Mouse (Mus musculus): ENCODE results near the gene Mindy4. TPM values are rescaled to one million over a fixed set of nuclear protein-coding genes. Genes with fewer than 3 reads are reported as not detected.

Mindy4 gene
- polyA plus RNA-seq, 1 experiment from 2014 or later: 18.6 TPM

DNA sequence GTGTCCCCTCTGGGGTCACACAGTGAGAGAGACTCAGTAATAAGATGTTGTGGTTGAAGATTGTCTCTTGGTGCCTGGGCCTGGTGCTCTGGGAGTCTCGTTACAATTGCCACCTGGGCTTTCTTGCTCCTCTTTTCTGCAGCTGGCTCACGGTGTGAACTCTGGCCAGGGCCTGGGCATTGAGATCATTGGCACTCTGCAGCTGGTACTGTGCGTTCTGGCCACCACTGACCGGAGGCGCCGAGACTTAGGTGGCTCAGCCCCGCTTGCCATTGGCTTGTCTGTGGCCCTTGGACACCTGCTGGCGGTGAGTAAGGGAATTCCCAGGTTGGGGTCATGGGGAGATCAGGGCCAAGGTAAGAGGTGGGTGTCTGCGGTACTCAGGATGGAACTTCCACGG lies 142.1 kb downstream of the Mindy4 start:
- Histone ChIP-seq H3K9me3 (ENCODE audit: control insufficient read depth, low read length) (0 out of 2 replicates have a peak, but pooled peaks cover 2% of the 10 kb centered on the region), H3K4me3 (ENCODE audit: low read length) (no peak overlapping the region), H3K4me1 (replicated peaks; ENCODE audit: control insufficient read depth, insufficient read depth, low read length) (peaks cover 37% of the 10 kb centered on the region), H3K27me3 (ENCODE audit: control insufficient read depth, insufficient read depth, low read depth, low read length) (no peaks in the 10 kb centered on the region), H3K4me2 (ENCODE audit: low read depth, low read length) (no peak overlapping the region), H3K9ac (ENCODE audit: low read length) (no peak overlapping the region), H3K27ac (ENCODE audit: low read length) (no peak overlapping the region), H3K36me3 (ENCODE audit: control insufficient read depth, insufficient read depth, low read length) (no peaks in the 10 kb centered on the region)
- ATAC-seq (ENCODE audit: low read depth): no peak
- WGBS: 88% methylated on average over 10 of the region's 10 CpGs

DNA sequence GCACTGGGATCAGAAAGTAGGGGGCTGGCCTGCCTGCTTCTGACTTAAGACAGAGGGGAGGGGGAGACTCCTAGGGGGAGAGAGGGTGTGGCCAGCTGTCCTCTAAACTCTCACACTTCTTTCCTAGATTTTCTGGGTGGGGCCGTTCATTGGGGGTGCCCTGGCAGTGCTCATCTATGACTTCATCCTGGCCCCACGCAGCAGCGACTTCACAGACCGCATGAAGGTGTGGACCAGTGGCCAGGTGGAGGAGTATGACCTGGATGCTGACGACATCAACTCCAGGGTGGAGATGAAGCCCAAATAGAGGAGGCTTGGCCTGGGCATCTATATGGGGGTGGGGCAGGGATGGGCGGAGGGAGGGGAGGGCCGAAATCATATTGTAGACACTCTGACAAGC lies 143.3 kb downstream of the Mindy4 start:
- no peak overlapping the region for H3K27ac ChIP-seq (ENCODE audit: low read length)
- H3K9ac ChIP-seq (ENCODE audit: low read length): no peak overlapping the region
- no peak overlapping the region for H3K4me3 ChIP-seq (ENCODE audit: low read length)
- 0 out of 2 replicates have a peak, but pooled peaks cover 2% of the 10 kb centered on the region for H3K9me3 ChIP-seq (ENCODE audit: control insufficient read depth, low read length)
- no peaks in the 10 kb centered on the region for H3K27me3 ChIP-seq (ENCODE audit: control insufficient read depth, insufficient read depth, low read depth, low read length)
- peaks cover 26% of the 10 kb centered on the region for H3K4me1 ChIP-seq (replicated peaks; ENCODE audit: control insufficient read depth, insufficient read depth, low read length)
- 69% methylated on average over 7 of the region's 7 CpGs for WGBS
- H3K4me2 ChIP-seq (ENCODE audit: low read depth, low read length): no peak overlapping the region
- no peaks in the 10 kb centered on the region for H3K36me3 ChIP-seq (ENCODE audit: control insufficient read depth, insufficient read depth, low read length)
- ATAC-seq (ENCODE audit: low read depth): no peak

DNA sequence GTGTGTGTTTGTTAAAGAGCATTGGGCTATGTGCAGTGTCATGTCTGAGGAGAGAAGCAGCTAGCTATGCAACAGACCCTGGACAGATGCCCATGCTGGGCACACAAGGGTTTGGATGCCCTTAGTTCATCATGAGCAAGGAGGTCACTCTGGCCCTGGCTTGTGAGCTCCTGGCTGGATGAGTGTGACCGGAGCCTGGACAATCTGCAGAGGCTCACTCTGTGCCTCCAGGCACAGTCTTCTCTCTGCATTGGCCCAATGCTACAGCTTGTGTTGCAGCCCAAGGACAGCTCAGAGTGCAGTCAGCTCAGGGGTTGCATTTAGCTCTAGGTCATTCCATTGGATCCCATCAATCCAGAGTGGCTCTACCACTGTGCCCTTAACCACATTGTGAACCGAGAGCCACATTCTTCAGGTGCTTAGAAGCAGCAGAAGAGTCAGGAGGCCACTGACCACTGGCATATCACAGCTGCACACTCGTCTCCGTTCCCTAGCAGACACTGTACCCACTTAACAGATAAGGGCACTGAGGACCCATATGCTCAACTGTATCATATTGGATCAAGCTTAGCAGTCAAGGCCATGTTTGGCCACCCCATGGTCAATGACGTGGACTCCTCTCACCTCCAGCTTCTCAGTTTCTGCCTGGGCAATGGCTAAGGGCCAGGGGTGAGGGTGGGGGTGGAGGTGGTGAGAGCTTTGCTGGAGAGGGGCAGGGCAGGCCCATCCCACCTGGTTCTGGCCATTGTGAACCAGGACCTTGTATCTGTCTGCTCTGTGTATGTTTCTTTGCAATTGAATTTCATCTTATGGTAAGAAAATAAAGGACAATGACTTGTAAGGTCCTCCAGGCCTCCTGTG lies 144.8 kb downstream of the Mindy4 start:
- no peak for ATAC-seq (ENCODE audit: low read depth)
- Histone ChIP-seq H3K4me1 (replicated peaks; ENCODE audit: control insufficient read depth, insufficient read depth, low read length) (peaks cover 13% of the 10 kb centered on the region), H3K27me3 (ENCODE audit: control insufficient read depth, insufficient read depth, low read depth, low read length) (no peaks in the 10 kb centered on the region), H3K9me3 (ENCODE audit: control insufficient read depth, low read length) (0 out of 2 replicates have a peak, but pooled peaks cover 2% of the 10 kb centered on the region), H3K4me3 (ENCODE audit: low read length) (no peak overlapping the region), H3K36me3 (ENCODE audit: control insufficient read depth, insufficient read depth, low read length) (no peaks in the 10 kb centered on the region), H3K9ac (ENCODE audit: low read length) (no peak overlapping the region), H3K27ac (ENCODE audit: low read length) (no peak overlapping the region), H3K4me2 (ENCODE audit: low read depth, low read length) (no peak overlapping the region)
- 89% methylated on average over 5 of the region's 5 CpGs for WGBS

DNA sequence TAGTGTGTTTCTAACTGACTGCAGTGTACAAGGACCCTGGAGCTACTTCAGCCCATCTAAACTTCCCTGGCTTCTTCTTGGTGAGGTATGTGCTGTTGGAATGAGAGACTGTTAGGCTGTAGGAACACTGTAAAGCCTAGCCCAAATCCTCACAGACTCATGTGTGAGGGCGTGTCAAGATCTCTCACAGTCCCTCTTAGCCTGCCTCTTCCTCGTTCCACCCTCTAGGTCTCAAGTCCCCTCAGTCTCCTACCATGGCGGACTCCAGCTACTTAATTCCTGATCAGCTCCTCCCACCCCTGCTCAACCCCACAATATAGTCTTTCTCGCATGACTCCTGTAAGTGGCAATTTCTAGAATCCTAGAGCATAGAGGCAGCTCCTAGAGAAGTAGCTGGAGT lies 146.0 kb downstream of the Mindy4 start:
- H3K4me3 ChIP-seq (ENCODE audit: low read length): no peak overlapping the region
- no peak overlapping the region for H3K4me2 ChIP-seq (ENCODE audit: low read depth, low read length)
- H3K9me3 ChIP-seq (ENCODE audit: control insufficient read depth, low read length): 0 out of 2 replicates have a peak, but pooled peaks cover 2% of the 10 kb centered on the region
- ATAC-seq (ENCODE audit: low read depth): peak; percentile 77
- H3K9ac ChIP-seq (ENCODE audit: low read length): no peak overlapping the region
- H3K4me1 ChIP-seq (replicated peaks; ENCODE audit: control insufficient read depth, insufficient read depth, low read length): peaks cover 6% of the 10 kb centered on the region
- peak overlapping the region; percentile 27; the same call in 1 of the 2 replicates for H3K27ac ChIP-seq (ENCODE audit: low read length)
- H3K36me3 ChIP-seq (ENCODE audit: control insufficient read depth, insufficient read depth, low read length): no peaks in the 10 kb centered on the region
- 61% methylated on average over 4 of the region's 4 CpGs for WGBS
- H3K27me3 ChIP-seq (ENCODE audit: control insufficient read depth, insufficient read depth, low read depth, low read length): no peaks in the 10 kb centered on the region

- Histone ChIP-seq H3K27ac (ENCODE audit: low read length) (no peak overlapping the region), H3K9ac (ENCODE audit: low read length) (no peak overlapping the region), H3K4me1 (replicated peaks; ENCODE audit: control insufficient read depth, insufficient read depth, low read length) (peaks cover 4% of the 10 kb centered on the region), H3K4me3 (ENCODE audit: low read length) (no peak overlapping the region), H3K27me3 (ENCODE audit: control insufficient read depth, insufficient read depth, low read depth, low read length) (no peaks in the 10 kb centered on the region), H3K36me3 (ENCODE audit: control insufficient read depth, insufficient read depth, low read length) (no peaks in the 10 kb centered on the region), H3K4me2 (ENCODE audit: low read depth, low read length) (no peak overlapping the region), H3K9me3 (ENCODE audit: control insufficient read depth, low read length) (0 out of 2 replicates have a peak, but pooled peaks cover 2% of the 10 kb centered on the region)
- WGBS: 87% methylated on average over 6 of the region's 6 CpGs
- no peak for ATAC-seq (ENCODE audit: low read depth)
These were observed 147.3 kb downstream of the Mindy4 start for GRCm38 (mm10) chr6:55350383-55350952.

- Histone ChIP-seq H3K4me1 (replicated peaks; ENCODE audit: control insufficient read depth, insufficient read depth, low read length) (peaks cover 14% of the 10 kb centered on the region), H3K27me3 (ENCODE audit: control insufficient read depth, insufficient read depth, low read depth, low read length) (no peaks in the 10 kb centered on the region), H3K36me3 (ENCODE audit: control insufficient read depth, insufficient read depth, low read length) (no peaks in the 10 kb centered on the region), H3K4me2 (ENCODE audit: low read depth, low read length) (no peak overlapping the region), H3K4me3 (ENCODE audit: low read length) (no peak overlapping the region), H3K9me3 (ENCODE audit: control insufficient read depth, low read length) (0 out of 2 replicates have a peak, but pooled peaks cover 2% of the 10 kb centered on the region), H3K9ac (ENCODE audit: low read length) (no peak overlapping the region), H3K27ac (ENCODE audit: low read length) (no peak overlapping the region)
- ATAC-seq (ENCODE audit: low read depth): no peak
- 50% methylated on average over 7 of the region's 7 CpGs for WGBS
These were observed 148.5 kb downstream of the Mindy4 start for GRCm38 (mm10) chr6:55351712-55352111.

- 0 out of 2 replicates have a peak, but pooled peaks cover 2% of the 10 kb centered on the region for H3K9me3 ChIP-seq (ENCODE audit: control insufficient read depth, low read length)
- no peaks in the 10 kb centered on the region for H3K27me3 ChIP-seq (ENCODE audit: control insufficient read depth, insufficient read depth, low read depth, low read length)
- peaks cover 17% of the 10 kb centered on the region for H3K4me1 ChIP-seq (replicated peaks; ENCODE audit: control insufficient read depth, insufficient read depth, low read length)
- no peak overlapping the region for H3K4me2 ChIP-seq (ENCODE audit: low read depth, low read length)
- no peak overlapping the region for H3K9ac ChIP-seq (ENCODE audit: low read length)
- no peaks in the 10 kb centered on the region for H3K36me3 ChIP-seq (ENCODE audit: control insufficient read depth, insufficient read depth, low read length)
- no peak overlapping the region for H3K4me3 ChIP-seq (ENCODE audit: low read length)
- H3K27ac ChIP-seq (ENCODE audit: low read length): no peak overlapping the region
- WGBS: 75% methylated on average over 12 of the region's 12 CpGs
- ATAC-seq (ENCODE audit: low read depth): no peak
These were observed 150.7 kb downstream of the Mindy4 start for GRCm38 (mm10) chr6:55353711-55354445.

DNA sequence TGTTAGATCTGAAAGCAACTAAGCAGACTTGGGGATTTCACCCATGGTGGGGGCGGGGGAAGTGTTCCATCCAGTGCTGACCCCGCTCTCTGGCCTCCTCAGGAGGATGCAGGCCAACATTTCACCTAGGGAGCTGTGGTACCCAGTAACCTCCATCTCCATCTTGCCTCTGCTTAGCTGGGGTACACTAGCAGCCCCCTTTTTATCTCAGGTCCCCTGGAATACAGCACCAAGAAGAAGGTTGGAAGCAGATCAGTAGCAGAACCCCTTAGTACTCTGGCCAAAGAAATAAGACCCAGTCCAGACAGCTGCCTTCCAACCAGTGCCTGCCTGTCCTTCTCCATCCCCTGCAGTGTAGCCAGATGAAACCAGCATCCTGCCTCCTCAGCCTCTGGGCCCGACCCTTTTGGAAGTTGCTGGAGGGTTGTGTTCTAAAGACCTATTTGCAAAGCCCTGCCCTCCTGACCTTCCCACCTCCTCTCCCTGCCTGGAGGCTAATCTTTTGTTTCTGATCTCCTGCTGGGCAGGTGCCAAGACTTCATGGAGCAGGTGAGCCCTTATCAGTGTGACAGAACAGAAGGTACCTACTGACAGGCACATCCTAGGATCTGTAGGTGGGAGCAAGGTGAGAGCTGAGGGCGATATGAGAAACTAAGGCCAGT lies 151.4 kb downstream of the Mindy4 start:
- Histone ChIP-seq H3K27ac (ENCODE audit: low read length) (no peak overlapping the region), H3K27me3 (ENCODE audit: control insufficient read depth, insufficient read depth, low read depth, low read length) (no peaks in the 10 kb centered on the region), H3K4me3 (ENCODE audit: low read length) (no peak overlapping the region), H3K4me1 (replicated peaks; ENCODE audit: control insufficient read depth, insufficient read depth, low read length) (peaks cover 16% of the 10 kb centered on the region), H3K9ac (ENCODE audit: low read length) (no peak overlapping the region), H3K36me3 (ENCODE audit: control insufficient read depth, insufficient read depth, low read length) (no peaks in the 10 kb centered on the region), H3K4me2 (ENCODE audit: low read depth, low read length) (no peak overlapping the region), H3K9me3 (ENCODE audit: control insufficient read depth, low read length) (0 out of 2 replicates have a peak, but pooled peaks cover 2% of the 10 kb centered on the region)
- 80% methylated on average over 4 of the region's 4 CpGs for WGBS
- no peak for ATAC-seq (ENCODE audit: low read depth)
